ENCODE assay signal across 8 mouse cellular contexts in genomic region chr10:111473511-111474371, GRCm38 (mm10). TPM values are rescaled to one million over a fixed set of nuclear protein-coding genes. Genes with fewer than 3 reads are reported as not detected.
DNase-seq lines count a peak whose midpoint lies in the region; ATAC-seq lines count a peak whose summit lies in the region.

No protein-coding gene starts in this region.

- peak; percentile 70 for DNase-seq in A20 (ENCODE audit: low read depth, low spot score)
- DNase-seq in adrenal gland, adult 2 months: peak; percentile 62
- peak; percentile 34 for DNase-seq in embryo, embryonic 11.5 days (ENCODE audit: low read depth, low spot score)
- DNase-seq in kidney, adult 8-10 months: peak; percentile 15 to 18
- peak; percentile 40 for DNase-seq in liver, embryonic 13.5 days
- DNase-seq in neural tube, embryonic 11.5 days (ENCODE audit: low spot score): peak; percentile 74
- peak; percentile 76 for DNase-seq in testis, postnatal 10 days (ENCODE audit: low spot score)

- H3K9ac ChIP-seq in liver, embryonic 13.5 days: peak overlapping the region; percentile 96
- peak overlapping the region; percentile 98 for H3K9ac ChIP-seq in neural tube, embryonic 11.5 days (ENCODE audit: low read length)

- H3K4me1 ChIP-seq in liver, embryonic 13.5 days (replicated peaks): peaks cover 63% of the 10 kb centered on the region
- H3K4me1 ChIP-seq in neural tube, embryonic 11.5 days (ENCODE audit: control insufficient read depth, insufficient read depth, low read length): peaks cover 15% of the 10 kb centered on the region; the same call in 1 of the 2 replicates

- peak overlapping the region; percentile 96 for H3K4me3 ChIP-seq in liver, embryonic 13.5 days (replicated peaks)
- peak overlapping the region; percentile 95 for H3K4me3 ChIP-seq in neural tube, embryonic 11.5 days (ENCODE audit: low read depth, low read length)

- under 1% methylated on average over 52 of the region's 58 CpGs for WGBS in liver, embryonic 13.5 days (ENCODE audit: insufficient replicate concordance)
- WGBS in neural tube, embryonic 11.5 days: under 1% methylated on average over 51 of the region's 58 CpGs

- H3K27me3 ChIP-seq in liver, embryonic 13.5 days: peaks cover 2% of the 10 kb centered on the region; the same call in 1 of the 2 replicates
- H3K27me3 ChIP-seq in neural tube, embryonic 11.5 days (ENCODE audit: control insufficient read depth, insufficient read depth, low read length): no peaks in the 10 kb centered on the region

- H3K4me2 ChIP-seq in liver, embryonic 13.5 days: peak overlapping the region; percentile 93
- H3K4me2 ChIP-seq in neural tube, embryonic 11.5 days (ENCODE audit: low read depth): peak overlapping the region; percentile 59

- no peaks in the 10 kb centered on the region for H3K9me3 ChIP-seq in liver, embryonic 13.5 days (replicated peaks)
- no peaks in the 10 kb centered on the region for H3K9me3 ChIP-seq in neural tube, embryonic 11.5 days (ENCODE audit: control insufficient read depth, low read length)

- peaks cover 7% of the 10 kb centered on the region for H3K36me3 ChIP-seq in liver, embryonic 13.5 days
- no peaks in the 10 kb centered on the region for H3K36me3 ChIP-seq in neural tube, embryonic 11.5 days (ENCODE audit: control insufficient read depth, insufficient read depth, low read length)

- ATAC-seq in granulocyte monocyte progenitor cell, adult 5-6 weeks (replicated peaks; ENCODE audit: poor library complexity, severe bottlenecking): peak; percentile 21
- peak; percentile 63 for ATAC-seq in liver, embryonic 13.5 days (ENCODE audit: low read depth)
- ATAC-seq in neural tube, embryonic 11.5 days (ENCODE audit: insufficient read depth, low FRiP score, low TSS enrichment): peak; percentile 72

- H3K27ac ChIP-seq in liver, embryonic 13.5 days: peak overlapping the region; percentile 84
- H3K27ac ChIP-seq in neural tube, embryonic 11.5 days (ENCODE audit: low read depth, low read length): peak overlapping the region; percentile 96

RNA-seq across cellular contexts. Expression of gene Nap1l1, which starts 0.7 kb away (rescaled TPM):
- 100 to 1,000 TPM; 125 to 139 TPM for total RNA-seq in adrenal gland, adult 2 months (2021)
- 1.8 and 2.1 TPM in 2 replicates for polyA plus RNA-seq in adrenal gland, adult 2 months (2012; rRNA removed)
- total RNA-seq in granulocyte monocyte progenitor cell, adult 5-6 weeks (2014; fragmentation: Nextera tagmentation): 583 and 666 TPM in 2 replicates
- 670 and 682 TPM in 2 replicates for total RNA-seq in granulocyte monocyte progenitor cell, adult 5-6 weeks (2017)
- 163 and 198 TPM in 2 replicates for polyA plus RNA-seq in liver, embryonic 13.5 days (2015; fragmentation: Nextera tagmentation; extraction: Ambion mirVana)
- polyA plus RNA-seq in neural tube, embryonic 11.5 days (2014; fragmentation: Nextera tagmentation; extraction: Ambion mirVana): 339 and 344 TPM in 2 replicates

RNA-seq across cellular contexts. Expression of gene Phlda1, which starts 32.3 kb away (rescaled TPM):
- 10 to 100 TPM; 58.7 to 66.1 TPM for total RNA-seq in adrenal gland, adult 2 months (2021)
- polyA plus RNA-seq in adrenal gland, adult 2 months (2012; rRNA removed): 113 and 162 TPM in 2 replicates
- total RNA-seq in granulocyte monocyte progenitor cell, adult 5-6 weeks (2014; fragmentation: Nextera tagmentation): 0.26 and 1.9 TPM in 2 replicates
- total RNA-seq in granulocyte monocyte progenitor cell, adult 5-6 weeks (2017): 1.1 and 1.2 TPM in 2 replicates
- 4.4 and 5.6 TPM in 2 replicates for polyA plus RNA-seq in liver, embryonic 13.5 days (2015; fragmentation: Nextera tagmentation; extraction: Ambion mirVana)
- polyA plus RNA-seq in neural tube, embryonic 11.5 days (2014; fragmentation: Nextera tagmentation; extraction: Ambion mirVana): 32.2 and 32.7 TPM in 2 replicates

Comparison
In these comparisons a context has a peak if more than half of its experiments do, and no peak if none do; other contexts are left out.
1. Peak in every context shown above with its lines: DNase-seq, ATAC-seq, H3K4me3 ChIP-seq and H3K27ac ChIP-seq.
2. DNase-seq: peak in every context shown above with its lines; median percentile 76 in testis, postnatal 10 days; 74 in neural tube, embryonic 11.5 days; 70 in A20; 62 in adrenal gland, adult 2 months; 40 in liver, embryonic 13.5 days; 34 in embryo, embryonic 11.5 days; 16 in kidney, adult 8-10 months.
3. ATAC-seq: peak in every context shown above with its lines; median percentile 72 in neural tube, embryonic 11.5 days; 63 in liver, embryonic 13.5 days; 21 in granulocyte monocyte progenitor cell, adult 5-6 weeks.
4. RNA of gene Nap1l1, which starts 0.7 kb away (polyA plus RNA-seq): 339 to 344 TPM in neural tube, embryonic 11.5 days and 163 to 198 TPM in liver, embryonic 13.5 days; 1.8 to 2.1 TPM in adrenal gland, adult 2 months; every median in the first group is over 10 times any median in the second.